Mouse (Mus musculus) thymus, postnatal 10 days (tissue): ENCODE data around the gene Unc13b.
"Not testable (repeated sequence)": the region's sequence is repeated elsewhere in the genome, so short reads cannot be mapped to it uniquely, and the experiment has no call there.

ENCODE experiments used
- DNase-seq, 2 experiments: peaks; one replicate each; pipeline ENCODE4 v3.0.0; 2021; ENCODE audit warnings: low spot score in 2 of 2

Unc13b gene

DNA sequence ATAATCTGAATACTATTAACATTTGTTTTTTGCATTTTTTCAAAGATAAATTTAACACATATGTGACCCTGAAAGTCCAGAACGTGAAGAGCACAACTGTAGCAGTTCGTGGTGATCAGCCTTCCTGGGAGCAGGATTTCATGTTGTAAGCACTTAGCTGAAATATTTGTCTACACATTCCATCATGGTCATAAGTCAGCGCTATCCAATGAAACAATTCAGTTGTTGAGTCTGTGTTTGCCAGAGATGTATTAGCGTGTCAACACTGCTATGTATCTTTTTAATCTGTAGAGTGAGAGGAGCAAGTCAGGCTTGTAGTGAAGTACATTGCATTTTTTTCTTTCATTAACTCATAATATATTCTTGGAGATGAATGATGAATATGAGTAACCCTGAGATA, 32.4 kb downstream of the Unc13b start:
- DNase-seq, result no peak

DNA sequence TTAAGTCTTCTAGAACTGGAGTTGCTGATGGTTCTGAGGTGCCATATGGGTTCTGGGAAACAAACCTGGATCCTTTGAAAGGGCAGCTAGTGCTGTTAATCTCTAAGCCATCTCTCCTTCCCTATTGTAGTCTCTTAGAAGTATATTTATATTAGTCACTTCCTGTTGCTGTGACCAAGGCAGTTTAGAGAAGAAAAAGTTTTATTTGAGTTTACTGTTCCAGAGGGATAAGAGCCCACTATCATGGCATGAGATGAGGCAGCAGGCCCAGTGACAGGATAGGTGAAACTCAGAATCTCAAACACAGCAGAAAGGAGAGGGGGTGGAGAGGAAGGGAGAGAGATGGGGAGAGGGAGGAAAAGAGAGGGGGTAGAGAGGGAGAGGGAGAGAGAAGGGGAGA, 54.7 kb downstream of the Unc13b start:
- no peak for DNase-seq

DNA sequence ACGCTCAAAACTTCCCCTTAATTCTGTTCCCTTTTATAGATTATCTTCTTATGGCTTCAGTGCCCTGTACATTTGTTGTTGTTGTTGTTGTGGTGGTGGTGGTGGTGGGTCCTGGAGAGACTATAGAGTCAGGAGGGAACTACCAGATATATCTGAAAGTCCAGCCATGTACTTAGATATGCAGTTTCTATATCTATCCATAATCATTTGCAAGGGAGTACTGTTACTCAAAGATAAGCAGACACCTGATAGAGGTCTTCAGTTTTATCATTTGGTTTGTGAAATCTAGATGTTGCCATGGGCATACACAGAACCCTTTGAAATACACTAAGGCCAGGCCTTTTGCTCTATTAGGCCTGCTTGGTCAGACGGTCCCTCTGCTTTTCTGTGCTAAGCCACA, 55.8 kb downstream of the Unc13b start:
- no peak for DNase-seq

DNA sequence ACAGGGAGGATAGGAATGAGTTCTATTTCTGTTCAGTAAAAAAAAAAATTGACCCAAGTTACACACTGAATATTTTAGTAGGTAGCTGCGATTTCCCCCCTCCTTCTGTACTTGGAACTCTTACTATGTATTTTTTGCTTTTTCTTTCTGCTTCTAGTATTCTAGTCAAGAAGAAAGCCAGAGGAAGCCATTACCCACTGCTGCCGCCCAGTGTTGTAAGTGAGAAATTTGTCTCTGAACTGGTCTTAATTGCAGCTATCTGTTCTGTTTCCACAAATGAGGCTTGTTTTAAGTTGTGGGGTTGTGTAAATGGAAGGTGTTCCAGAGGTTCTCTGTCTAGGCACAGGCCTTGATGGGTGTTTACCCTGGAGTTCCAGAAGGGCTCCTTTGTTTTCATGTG, 56.2 kb downstream of the Unc13b start:
- DNase-seq, result peak in 1 of 2 experiments; percentile 3

DNA sequence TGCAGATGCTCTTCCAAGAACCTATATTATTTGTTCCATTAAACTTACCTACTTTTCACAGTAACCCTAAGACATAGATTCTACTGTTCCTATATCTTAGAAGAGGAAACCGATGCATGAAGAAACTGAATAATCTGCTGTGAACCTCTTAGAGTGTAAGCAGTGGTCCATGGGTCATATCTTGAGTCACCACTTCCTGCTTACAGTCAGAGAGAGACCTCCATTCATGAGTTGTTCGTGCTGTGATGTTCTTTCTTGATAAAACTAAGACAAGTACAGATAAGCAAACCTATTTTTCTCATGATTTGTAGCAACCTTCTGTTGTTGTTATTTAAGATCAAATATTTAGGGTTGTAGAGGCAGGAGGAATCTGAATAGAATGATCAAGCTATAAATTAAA, 57.5 kb downstream of the Unc13b start:
- DNase-seq, result no peak

DNA sequence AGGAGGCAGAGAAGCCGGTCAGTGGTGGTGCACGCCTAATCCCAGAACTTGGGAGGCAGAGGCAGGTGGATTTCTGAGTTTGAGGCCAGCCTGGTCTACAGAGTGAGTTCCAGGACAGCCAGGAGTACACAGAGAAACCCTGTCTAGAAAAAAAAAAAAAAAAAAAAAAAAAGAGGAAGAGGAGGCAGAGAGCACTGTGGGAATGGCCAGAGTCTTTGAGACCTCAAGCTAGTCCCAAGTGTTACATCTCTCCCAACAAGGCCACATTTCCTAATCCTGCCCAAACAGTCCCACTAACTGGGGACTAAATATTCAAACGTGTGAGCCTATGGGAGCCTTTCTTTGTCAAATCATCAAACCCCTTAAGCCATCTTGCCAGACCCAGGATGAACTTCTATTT, 71.0 kb downstream of the Unc13b start:
- DNase-seq, result no peak

DNA sequence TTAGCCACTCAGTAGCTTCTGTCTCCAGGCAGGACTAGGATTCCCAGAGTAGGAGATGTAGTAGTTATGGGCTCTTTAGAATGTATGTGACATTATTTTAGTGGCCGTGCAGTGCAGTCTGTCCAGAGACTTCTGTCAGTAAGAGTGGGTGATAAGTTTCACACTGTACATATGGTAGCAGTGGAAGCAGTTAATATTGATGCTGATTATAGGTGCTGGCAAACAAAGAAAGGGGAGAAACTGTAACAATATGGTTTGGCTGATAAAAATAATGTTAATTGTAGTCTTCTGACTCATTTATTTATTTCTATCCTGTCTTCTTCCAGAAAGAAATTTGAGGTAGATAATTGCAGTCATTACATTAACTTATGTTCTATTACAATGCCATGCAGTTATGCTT, 83.9 kb downstream of the Unc13b start:
- DNase-seq, result no peak

DNA sequence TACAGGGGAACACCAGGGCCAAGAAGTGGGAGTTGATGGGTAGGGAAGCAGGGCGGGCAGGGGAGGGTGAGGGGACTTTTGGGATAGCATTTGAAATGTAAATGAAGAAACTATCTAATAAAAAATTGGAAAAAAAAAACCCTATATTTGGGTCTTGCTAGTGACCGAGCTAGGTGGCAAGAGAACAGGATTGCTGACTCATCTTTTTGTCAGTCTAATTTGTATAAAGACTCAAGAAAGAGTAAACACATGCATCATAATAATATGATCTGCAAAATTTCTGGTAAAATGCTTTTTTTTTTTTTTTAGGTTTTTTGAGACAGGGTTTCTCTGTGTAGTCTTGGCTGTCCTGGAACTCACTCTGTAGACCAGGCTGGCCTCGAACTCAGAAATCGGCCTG, 93.7 kb downstream of the Unc13b start:
- DNase-seq, result not testable (repeated sequence)

DNA sequence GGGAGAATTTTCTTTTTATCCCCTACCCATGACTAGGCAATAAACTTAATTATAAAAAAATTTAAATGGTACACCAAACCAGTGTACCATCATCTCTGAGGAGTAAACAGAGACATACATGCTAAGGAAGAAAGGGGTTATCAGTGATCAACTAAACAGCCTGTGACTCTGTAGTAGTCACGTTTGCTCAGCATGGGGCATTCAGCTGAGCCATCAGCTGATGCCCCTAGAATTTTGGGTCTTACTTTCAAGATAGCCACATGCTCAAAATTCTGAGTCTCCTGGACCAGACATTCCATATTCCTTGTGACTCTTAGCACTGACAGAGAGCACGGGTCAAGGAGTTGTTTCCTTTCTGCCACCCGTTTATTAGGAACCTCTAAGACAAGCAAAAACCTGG, 101.3 kb downstream of the Unc13b start:
- no peak for DNase-seq

DNA sequence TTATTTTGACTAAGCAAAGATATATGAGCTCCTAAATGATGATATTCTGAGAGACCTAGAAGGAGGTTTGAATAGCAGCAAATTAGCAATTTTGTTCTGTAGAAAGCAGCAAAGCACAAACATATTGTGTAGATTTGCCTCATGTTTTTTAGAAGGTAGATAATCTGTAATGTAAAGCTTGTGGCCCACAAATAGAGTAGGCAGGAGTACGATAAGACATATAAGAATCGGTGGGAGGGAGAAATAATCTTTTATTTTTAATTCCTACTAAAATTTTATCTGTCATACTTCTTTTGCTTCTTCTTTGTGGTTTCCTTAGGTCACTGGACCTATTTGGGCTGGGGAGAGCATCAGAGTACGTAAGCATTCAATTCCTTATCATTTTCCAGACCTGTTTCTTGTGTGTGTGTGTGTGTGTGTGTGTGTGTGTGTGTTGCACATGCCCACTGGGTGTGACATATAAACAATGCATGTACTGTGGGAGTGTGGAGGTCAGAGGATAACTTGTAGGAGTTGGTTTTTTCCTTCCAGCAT, 102.4 kb downstream of the Unc13b start:
- DNase-seq, result no peak

DNA sequence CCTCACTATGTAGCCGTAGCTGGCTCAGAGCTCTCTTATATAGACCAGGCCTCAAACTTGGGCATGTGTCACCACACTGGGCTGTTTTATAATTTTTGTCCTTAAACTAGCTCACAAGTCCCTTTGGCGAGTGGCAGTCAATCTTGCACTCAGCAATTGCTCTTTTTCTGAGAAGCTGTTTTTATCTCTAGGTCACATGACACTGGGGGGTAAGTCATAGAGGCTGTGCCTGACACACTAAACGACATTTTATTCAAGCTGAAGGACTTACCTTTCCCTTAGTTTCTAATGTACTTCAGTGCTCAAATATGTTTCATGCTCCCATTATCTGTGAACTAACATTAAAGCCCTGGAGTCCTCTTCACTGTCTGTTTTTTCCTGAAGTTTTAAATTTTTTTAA, 104.5 kb downstream of the Unc13b start:
- DNase-seq, result no peak

DNA sequence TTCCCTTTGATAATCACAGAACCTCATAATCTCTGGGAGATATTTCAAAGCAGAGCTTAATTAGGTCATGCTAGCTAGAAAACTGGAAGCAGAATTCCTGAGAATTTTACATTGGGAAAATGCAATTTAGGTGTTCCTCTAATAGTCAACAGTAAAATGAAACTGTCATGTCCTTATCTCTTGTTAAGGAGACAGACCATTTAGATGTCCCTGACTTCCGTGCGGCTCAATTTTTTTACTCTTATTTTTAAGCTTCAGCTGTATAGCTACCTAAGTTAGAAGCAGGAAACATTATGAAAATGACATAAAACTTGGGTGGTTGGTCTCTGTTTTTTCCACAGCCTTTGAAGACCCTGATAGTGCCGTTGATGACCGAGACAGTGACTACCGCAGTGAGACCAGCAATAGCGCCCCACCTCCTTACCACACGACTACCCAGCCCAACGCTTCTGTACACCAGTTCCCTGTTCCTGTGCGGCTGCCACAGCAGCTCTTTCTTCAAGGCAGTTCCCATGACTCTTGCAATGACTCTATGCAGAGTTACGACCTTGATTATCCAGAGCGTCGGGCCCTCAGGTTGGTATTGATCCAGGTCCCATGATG, 106.8 kb downstream of the Unc13b start:
- DNase-seq, result no peak

DNA sequence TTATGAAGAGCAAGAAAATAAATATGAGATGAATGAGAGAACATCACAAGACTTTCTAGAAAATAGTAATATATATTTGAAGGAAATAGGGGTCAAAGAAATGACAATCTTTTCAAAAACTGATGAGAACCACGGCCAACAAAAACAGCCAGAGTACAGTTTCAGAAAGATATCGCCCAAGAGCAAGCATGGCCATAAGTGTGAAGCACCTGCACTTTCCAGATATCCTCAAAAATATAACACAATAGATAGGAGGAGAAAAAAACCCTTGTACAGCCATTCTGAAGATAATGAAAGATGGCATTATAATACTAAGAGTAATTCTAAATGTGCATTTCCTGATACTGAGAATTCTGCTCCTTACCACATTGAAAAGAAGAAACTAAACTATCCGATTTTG, 111.3 kb downstream of the Unc13b start:
- DNase-seq, result no peak

DNA sequence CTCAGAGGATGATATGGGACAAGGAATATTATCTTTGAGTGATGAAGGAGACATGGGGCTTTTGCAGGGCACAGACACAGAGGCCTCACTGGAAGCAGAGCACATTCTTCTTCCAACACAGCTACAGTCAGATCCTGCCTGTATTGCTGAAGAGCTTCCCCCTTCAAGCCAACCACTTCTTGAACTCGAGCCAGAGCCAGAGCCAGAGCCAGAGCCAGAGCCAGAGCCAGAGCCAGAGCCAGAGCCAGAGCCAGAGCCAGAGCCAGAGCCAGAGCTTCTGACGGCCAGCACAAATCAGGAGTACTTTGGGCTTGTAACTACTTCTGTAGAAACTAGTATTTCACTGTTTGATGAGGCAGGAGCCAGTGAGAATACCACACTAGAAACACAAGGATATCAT, 118.4 kb downstream of the Unc13b start:
- DNase-seq, result no peak

DNA sequence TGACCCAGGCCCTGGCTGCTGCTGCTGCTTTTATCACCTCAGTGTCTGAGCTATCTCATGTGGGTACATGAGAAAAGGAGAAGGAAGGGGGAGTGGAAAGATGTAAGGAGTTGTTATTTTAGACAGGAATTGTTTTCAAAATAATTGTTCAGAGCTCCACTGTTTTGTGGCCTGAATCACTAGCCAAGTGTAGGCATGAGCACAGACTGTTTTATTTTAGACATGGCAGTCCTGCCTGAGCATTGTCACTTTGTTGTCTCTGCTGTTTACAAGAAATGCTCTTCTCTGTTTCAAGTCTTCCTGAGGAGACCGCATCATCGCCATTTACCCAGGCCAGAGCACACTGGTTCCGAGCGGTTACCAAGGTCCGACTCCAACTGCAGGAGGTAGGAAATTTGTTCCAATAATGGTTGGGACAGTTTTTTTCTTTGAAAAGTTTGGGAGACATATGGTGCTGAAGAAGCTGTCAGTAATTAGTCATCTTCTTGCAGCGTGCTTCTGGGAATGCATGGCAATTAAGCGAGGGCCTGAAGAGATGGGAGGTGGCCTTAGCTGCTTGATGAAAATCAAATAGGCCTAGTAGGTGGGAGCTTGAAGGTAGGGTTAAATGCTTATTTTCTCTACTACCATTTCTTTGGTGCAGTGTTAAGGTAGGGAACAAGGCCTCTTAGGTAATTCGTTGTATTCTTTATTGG, 123.9 kb downstream of the Unc13b start:
- no peak for DNase-seq

DNA sequence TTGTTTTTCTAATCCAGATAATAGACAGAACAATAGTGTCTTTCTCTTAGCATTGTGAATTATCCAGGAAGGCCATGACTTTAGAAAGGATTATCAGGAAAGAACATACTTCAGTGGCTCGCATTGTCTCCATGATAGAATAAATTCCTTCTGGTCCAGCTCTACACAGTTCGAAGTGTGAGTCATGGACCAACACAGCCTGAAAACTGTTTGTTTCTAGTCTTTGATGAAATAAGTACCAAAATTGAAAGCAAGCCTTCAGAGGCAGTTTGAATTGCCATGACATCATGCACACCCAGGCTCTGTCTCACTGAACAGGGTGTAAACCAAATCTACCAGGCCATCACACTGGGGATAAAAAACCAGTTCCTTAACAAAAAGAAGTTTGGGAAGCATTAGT, 128.7 kb downstream of the Unc13b start:
- no peak for DNase-seq

DNA sequence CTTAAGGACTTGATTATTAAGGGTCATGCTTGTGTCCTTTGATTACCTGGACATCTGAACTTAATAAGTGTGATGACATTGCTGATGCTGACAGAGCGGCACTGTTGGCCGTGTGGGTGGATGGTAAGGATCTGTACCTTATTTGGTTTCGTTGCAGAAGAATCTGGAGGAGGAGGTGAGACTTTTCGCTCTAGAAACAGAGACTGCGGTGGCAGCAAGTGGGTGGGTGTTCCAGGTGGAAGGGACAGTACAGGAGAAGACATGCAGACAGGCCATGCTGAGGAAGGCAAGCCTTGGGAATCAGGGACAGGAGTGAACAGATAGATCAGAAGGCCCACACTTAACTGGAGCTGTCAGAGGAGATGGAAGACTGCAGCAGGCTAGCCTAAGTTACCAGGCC, 130.6 kb downstream of the Unc13b start:
- DNase-seq, result no peak

DNA sequence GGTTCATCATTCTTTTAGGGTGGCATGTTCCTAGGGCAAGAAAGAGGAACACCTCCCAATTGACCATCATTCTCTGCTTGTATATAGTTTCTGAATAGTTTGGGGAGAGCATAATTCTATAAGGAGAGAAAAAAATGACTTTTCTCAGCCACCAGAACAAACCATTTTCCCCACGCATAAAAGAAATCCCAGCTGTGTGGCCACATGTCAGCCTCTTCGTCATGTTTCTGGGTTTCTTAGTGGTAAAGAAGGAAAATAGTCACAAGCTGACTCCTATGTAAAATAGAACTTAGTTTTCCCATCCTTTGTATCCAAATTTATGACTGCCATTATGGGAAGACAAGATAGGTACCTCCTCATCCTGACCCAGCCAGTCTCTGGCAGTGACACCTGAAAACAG, 146.2 kb downstream of the Unc13b start:
- no peak for DNase-seq

DNA sequence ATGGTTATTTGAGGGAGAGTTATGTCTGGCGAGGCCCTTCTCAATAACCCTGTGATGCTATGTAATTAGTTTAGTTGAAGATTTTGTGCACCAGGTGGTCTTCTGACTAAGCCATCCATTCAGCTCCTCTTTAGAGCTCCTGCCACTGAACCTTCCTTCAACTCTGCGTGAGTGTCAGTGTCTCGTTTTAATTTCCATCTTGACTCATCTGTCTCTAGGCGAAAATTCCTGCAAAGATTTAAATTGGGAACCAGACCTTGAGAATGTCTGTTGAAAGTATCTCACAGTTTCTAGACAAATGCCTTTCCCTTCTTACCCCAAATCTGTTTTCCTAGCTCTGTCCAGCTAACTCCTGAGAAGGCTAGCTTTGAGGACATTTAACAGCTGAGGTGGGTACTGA, 146.8 kb downstream of the Unc13b start:
- DNase-seq, result no peak

DNA sequence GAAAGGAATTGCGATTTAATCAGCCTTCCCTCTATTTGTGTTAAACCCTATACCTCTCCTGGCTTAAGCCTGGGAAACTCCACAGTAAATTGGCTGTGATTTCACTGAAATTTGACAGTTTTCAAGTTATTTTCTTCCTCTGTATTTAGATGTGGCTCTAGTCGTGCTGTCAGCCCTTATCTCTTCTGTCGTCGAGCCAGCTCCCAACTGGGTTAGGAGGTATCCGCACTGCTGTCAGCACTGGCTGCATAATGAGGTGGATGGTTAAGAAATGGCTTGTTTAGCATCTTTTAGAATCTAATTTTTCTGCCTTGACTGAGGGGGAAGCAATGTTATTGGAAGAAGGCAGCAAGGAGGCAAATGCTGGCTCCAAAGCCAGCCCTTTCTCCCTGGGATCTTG, 148.2 kb downstream of the Unc13b start:
- DNase-seq, result no peak

DNA sequence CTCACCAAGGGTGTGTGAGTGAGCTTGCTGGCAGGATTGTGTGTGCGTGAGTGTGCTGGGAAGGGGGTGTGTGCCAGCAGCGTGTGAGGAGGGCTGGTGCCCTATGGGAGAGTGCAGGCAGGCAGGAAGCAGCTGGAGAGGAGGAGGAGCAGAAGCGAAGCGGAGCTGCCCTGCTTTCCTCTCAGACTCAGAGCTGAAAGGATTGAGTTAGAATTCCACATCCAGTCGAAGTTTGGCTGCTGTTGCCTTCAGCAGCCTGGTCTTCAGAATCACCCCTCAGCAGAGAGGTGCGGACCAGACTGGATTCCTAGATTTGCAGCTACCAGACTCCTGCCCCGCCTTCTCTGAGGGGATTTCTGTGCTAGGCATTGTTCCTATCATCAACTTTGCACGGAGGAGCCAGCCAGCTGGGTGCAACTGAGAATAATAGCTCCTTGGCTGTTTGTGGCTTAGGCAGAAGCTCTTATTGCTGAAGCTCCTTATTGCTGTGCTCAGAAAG, 150.4 kb downstream of the Unc13b start:
- no peak for DNase-seq

DNA sequence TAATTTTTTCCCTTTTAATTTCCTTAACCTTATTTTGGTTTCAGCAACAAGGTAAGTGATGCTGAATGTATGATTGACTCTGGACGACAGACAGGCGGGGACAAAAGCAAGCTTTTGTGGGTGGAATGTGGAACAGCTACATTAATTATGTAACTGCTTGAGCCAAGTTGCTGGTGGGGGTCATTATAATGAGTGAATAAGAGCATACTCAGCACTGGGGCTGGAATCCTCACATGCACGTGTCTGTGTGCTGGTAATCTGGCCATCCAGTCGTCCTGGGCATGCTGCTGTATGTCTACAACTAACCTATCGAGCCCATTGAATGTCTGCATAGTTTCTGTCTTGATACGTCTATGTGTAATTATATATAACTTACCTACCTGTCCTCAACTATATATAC, 150.9 kb downstream of the Unc13b start:
- no peak for DNase-seq

DNA sequence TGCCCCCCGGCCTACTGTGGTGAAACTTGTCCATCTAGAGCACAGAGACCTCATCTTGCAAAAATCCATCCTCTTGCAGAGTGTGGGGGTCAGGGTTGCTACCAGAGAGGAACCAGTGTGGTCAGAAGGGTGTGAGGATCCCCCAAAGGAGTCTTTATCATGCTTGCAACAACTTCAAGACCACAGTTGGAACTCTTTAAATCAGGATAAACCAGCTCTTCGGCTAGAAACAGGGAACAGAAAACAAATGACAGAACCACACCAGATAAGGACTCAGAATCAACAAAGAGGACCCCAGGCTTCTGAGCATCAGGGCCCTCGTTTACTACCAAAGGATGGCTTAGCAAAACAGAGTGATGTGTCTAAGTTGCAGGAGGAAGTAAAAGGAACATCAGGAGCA, 157.7 kb downstream of the Unc13b start:
- no peak for DNase-seq

DNA sequence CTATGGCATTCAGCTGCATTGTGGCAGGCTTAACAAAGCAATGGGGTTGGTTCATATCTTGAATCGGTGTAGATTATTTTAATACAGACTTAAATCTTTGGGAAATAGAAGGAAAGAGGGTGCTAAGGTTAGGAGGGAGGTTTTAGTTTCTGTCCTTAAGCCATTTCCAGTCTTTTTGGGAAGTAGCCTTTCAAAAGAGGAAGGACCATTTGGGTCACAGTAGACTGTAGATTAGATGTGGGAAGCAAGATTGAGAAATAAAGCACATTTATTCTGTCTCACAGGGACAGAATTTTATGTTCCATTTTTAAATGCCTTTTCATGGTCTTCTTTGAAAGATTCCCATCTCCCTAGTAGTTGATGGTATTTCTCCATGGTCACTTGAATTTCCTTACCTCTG, 159.2 kb downstream of the Unc13b start:
- DNase-seq, result no peak
